Mouse (Mus musculus) embryonic fibroblast, embryonic 13.5 days (primary cell): ENCODE results near the gene Gna14. TPM values are rescaled to one million over a fixed set of nuclear protein-coding genes. Genes with fewer than 3 reads are reported as not detected.

Experiments
- H3K27ac ChIP-seq: 2 replicates; pipeline ENCODE4 v1.5.1; 2012; ENCODE audit warnings: low read length, control low read depth, inconsistent platforms; ENCODE audit not compliant: insufficient read depth
- H3K4me1 ChIP-seq: 2 replicates; pipeline ENCODE4 v1.6.1; 2011; ENCODE audit warnings: low read length; ENCODE audit not compliant: control insufficient read depth, insufficient read depth
- H3K4me3 ChIP-seq: 2 replicates; pipeline ENCODE4 v1.5.1; 2011; ENCODE audit warnings: mild to moderate bottlenecking, control low read depth, low read length; ENCODE audit not compliant: insufficient read depth
- CTCF ChIP-seq: IDR thresholded peaks from 2 replicates; pipeline ENCODE4 v1.5.1; 2011; ENCODE audit warnings: mild to moderate bottlenecking, control low read depth, low read length, moderate library complexity, borderline replicate concordance; ENCODE audit not compliant: insufficient read depth
- POLR2A ChIP-seq: IDR thresholded peaks from 2 replicates; pipeline ENCODE4 v1.6.1; 2011; ENCODE audit warnings: low read depth, mild to moderate bottlenecking, control low read depth, low read length, moderate library complexity
- polyA plus RNA-seq: library from polyadenylated mRNA; stranded (reverse); fragments of >200 nt; gene quantifications from 2 replicates; pipeline ENCODE4 v1.2.4, GENCODE M21; 2011; ENCODE audit warnings: low read depth; ENCODE audit not compliant: missing spikeins, insufficient read length

The Gna14 gene
- polyA plus RNA-seq, 1 experiment = 1.4 TPM

DNA sequence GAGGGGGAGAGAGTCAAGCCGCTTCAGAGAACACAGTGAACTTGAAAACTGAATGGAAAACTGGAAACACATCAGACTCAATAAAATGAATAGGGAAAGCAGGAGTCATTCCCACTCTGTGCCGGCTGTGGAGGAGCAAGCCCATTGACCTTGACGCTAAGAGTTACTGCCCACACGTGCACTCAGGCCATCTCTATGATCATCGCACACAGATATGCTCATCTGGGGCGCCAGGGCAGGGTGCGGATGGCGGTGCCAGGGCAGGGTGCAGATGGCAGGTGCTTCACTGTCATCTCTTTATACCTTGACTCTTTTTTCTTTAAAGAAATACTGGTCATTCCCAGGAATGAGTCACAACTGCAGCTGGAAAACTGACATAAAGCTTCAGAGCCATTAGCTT lies 4.2 kb upstream of the Gna14 start:
- Histone ChIP-seq H3K4me3 (no peak overlapping the region), H3K27ac (no peak overlapping the region), H3K4me1 (no peaks in the 10 kb centered on the region; the same call in 1 of the 2 replicates)
- TF ChIP-seq CTCF (no peak), POLR2A (no peak)

DNA sequence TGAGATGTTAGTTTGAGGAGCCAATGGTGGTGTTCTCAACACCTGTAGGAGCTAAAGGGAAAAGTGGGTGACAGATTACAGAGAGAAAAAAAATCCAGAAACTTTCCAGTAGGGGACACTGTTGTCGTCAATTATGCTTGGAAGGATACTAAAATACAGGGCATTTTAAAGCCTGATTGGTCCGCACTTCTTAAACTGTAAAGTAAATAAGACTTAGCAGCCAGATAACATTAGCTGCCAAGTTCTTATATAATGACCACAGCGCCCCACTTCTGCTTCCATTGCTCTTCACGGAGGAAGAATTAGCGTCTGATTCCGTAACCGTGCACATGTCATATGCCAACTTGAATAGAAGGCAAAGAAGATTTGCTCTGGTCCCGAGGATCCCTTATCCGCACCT lies 683 bp upstream of the Gna14 start:
- Histone ChIP-seq H3K4me1 (no peaks in the 10 kb centered on the region; the same call in 1 of the 2 replicates), H3K4me3 (no peak overlapping the region), H3K27ac (no peak overlapping the region)
- no peak for TF ChIP-seq CTCF
- no peak for TF ChIP-seq POLR2A

DNA sequence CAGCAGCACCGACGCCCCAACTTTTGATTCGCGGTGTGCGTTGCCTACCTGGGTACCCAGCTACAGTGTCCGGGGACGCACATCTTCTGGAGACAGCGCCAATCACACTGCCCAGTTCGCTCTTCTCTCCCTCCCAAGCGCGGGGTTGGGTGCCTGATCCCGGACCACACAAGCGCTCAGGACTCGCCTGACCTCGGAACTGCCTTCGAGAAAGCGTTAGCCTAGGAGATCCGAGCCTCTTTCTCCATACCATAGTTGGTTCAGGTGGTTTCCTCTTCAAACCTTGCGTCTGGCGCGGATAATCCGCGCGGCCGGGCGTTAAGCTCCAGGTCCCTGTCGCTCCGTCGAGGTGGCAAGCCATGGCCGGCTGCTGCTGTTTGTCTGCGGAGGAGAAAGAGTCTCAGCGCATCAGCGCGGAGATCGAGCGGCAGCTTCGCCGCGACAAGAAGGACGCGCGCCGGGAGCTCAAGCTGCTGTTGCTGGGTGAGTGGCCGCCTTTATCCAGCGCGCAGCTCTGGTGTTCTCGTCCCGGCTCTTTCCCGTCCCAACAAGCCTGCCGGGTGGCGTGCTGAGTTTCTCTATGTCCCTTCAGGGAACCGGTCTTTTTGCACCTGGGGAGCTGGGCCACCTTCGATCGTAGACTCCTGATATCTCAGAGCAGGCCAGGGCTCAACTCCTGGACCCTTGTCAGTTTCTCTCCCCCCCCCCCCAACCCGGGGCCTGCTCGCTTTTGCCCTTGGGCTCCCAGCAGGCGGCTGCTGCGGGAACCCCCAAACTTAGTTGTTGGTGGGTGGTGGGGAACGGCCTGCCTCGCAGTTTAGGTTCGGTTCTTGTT lies 990 bp downstream of the Gna14 start:
- Histone ChIP-seq H3K27ac (no peak overlapping the region), H3K4me3 (peak overlapping the region; percentile 20), H3K4me1 (no peaks in the 10 kb centered on the region; the same call in 1 of the 2 replicates)
- TF ChIP-seq CTCF (no peak), POLR2A (no peak)

- Histone ChIP-seq H3K4me1 (no peaks in the 10 kb centered on the region; the same call in 1 of the 2 replicates), H3K27ac (no peak overlapping the region), H3K4me3 (no peak overlapping the region)
- TF ChIP-seq CTCF (no peak), POLR2A (no peak)
These were observed 1.6 kb downstream of the Gna14 start for GRCm38 (mm10) chr19:16437170-16437483.

DNA sequence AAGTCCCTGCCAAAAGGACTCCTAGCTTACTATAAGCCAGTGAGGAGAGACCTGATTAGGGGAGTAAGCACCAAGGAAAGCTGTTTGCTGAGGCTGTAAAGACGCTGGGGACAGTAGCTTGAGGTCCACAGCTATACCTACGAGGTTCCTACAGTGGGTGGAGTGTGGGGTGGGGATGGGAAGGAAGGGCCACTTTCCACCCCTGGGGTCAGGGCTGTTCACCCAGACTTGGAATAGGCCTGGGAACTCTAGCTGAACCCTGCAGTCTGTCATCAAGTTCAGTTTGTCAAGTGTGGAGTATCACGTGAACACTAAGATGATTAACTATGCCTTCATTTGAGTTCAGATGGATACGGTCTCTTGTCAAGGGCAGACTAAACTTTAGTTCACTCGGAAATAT lies 2.3 kb downstream of the Gna14 start:
- Histone ChIP-seq H3K4me1 (no peaks in the 10 kb centered on the region; the same call in 1 of the 2 replicates), H3K27ac (no peak overlapping the region), H3K4me3 (no peak overlapping the region)
- TF ChIP-seq POLR2A (no peak), CTCF (no peak)

- H3K27ac ChIP-seq = no peak overlapping the region
- no peak overlapping the region for H3K4me3 ChIP-seq
- H3K4me1 ChIP-seq = no peaks in the 10 kb centered on the region; the same call in 1 of the 2 replicates
- TF ChIP-seq POLR2A = no peak
- TF ChIP-seq CTCF = no peak
These were observed 3.7 kb downstream of the Gna14 start for GRCm38 (mm10) chr19:16439278-16439677.

DNA sequence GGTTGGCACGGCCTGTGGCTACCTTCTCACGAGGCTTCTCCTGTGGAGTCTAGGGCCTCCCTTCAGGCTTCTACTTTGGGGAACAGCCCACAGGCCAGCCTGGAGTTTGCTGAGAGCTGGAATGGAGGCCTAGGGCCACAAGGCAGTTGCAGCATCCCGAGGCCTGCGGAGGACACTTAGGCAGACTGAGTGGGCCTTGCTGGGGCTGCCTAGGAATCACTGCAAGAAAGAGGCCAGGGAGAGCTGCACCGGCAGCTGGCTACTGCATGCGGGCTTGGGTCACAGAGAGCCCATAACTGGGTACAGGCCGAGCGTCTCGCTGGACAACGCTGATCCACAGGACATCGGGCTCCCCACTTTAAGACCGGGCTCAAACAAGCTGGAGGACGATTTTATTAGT lies 4.3 kb downstream of the Gna14 start:
- no peaks in the 10 kb centered on the region; the same call in 1 of the 2 replicates for H3K4me1 ChIP-seq
- TF ChIP-seq CTCF = no peak
- TF ChIP-seq POLR2A = no peak
- no peak overlapping the region for H3K27ac ChIP-seq
- H3K4me3 ChIP-seq = no peak overlapping the region

- no peak for TF ChIP-seq POLR2A
- TF ChIP-seq CTCF = no peak
- H3K4me3 ChIP-seq = no peak overlapping the region
- no peaks in the 10 kb centered on the region for H3K4me1 ChIP-seq
- H3K27ac ChIP-seq = no peak overlapping the region
These were observed 5.8 kb downstream of the Gna14 start for GRCm38 (mm10) chr19:16441329-16441728.

DNA sequence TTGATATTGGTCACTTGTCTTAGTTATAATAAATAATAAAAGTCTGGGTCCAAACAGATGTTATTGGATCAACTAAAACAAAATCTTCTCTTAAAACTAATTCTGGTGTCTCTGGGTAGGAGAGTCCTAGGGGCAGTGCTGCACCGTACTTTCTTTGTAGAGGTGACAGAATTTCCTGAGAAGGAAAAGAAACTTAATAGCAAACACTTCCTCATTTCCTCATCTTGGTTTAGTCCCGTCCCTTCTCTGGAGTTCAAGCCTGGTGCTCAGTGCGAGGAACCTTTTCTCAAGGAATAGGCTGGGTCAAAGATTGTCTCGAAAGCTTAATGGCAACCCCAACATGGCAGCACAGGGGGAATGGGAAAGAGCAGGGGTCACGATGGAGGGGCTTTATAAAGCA lies 7.8 kb downstream of the Gna14 start:
- Histone ChIP-seq H3K4me1 (no peaks in the 10 kb centered on the region), H3K27ac (no peak overlapping the region), H3K4me3 (no peak overlapping the region)
- TF ChIP-seq CTCF = no peak
- no peak for TF ChIP-seq POLR2A

- Histone ChIP-seq H3K27ac (no peak overlapping the region), H3K4me3 (no peak overlapping the region), H3K4me1 (peaks cover 3% of the 10 kb centered on the region; the same call in 1 of the 2 replicates)
- no peak for TF ChIP-seq POLR2A
- TF ChIP-seq CTCF = no peak
These were observed 11.1 kb downstream of the Gna14 start for GRCm38 (mm10) chr19:16446612-16447011.

DNA sequence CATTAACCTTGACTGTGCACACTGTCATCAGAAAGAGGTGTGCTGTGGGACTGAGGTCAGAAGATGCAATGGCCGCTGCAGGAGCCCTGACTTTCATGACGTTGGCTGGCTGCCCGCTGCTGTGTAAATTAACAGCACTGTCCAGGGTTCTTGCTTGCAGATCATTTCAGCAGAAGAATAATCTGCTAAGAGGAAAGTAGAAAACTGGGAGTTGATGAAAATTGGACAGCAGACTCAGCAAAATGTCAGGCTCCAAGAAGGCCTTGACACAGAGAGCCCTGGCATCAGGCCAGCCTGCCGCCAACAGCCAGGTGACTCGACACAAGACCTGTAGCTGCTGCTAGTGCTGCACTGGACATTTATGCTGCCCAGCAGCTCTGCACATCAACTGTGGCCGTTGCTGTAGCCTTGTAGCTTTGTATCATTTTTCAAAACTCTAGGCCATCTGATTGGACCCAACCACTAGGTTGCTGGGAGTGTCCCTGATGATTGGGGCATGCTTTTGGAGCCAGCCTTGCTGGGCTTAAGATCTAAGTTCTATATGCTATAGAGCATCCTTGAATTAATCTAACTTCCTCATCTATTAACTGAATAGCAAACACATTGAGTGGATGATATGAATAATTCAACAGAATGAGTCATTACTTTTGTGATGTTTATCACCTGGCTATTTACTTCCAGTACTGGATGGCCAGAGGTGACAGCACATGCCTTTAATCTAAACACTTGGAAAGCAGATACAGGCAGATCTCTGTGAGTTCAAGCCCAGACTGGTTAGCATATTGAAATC lies 12.5 kb downstream of the Gna14 start:
- TF ChIP-seq CTCF (no peak), POLR2A (no peak)
- H3K27ac ChIP-seq = no peak overlapping the region
- peaks cover 3% of the 10 kb centered on the region; the same call in 1 of the 2 replicates for H3K4me1 ChIP-seq
- H3K4me3 ChIP-seq = no peak overlapping the region
